Mouse (Mus musculus): ENCODE results near the gene Ptpre.

DNA sequence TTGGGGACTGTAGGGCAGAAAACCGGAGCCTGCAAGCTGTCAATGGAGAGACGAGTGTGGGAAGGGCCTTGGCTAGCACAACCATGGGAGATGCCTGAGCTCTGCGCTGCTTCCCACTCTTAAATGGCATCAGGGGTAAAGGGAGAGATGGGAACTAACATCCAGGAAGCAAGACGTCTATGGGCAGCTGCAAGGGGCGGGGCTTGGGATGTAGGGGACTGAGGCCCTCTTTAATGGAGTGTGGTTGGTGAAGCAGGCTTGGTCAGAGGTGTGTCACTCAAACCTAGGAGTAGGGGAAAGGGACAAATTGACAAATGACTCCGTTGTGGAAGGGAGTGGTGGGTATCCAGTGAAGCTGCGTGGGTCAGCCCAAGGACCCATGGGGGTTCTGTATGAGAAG lies 57.4 kb downstream of the Ptpre start:
- TF ChIP-seq MYOG (IDR thresholded peaks at IDR 0.05; ENCODE audit: control insufficient read depth in 1 of 3, insufficient read depth in 1 of 3, insufficient read length in 2 of 3, low read depth in 2 of 3) (no peak), POLR2A (IDR thresholded peaks at IDR 0.05; ENCODE audit: insufficient read length, low read depth) (no peak), MAX (IDR thresholded peaks at IDR 0.05; ENCODE audit: low read depth) (no peak), E2F4 (IDR thresholded peaks at IDR 0.05; ENCODE audit: insufficient read depth) (no peak), MYOD1 (IDR thresholded peaks at IDR 0.05; ENCODE audit: control insufficient read depth in 1 of 3, insufficient read length in 2 of 3, low read depth in 2 of 3) (peak in 1 of 3 experiments; percentile 28), TCF12 (IDR thresholded peaks at IDR 0.05; ENCODE audit: insufficient read depth, poor library complexity, severe bottlenecking) (no peak), CEBPB (IDR thresholded peaks at IDR 0.05; ENCODE audit: insufficient read depth, poor library complexity, severe bottlenecking) (no peak), REST (IDR thresholded peaks at IDR 0.05; ENCODE audit: insufficient read depth, insufficient read length) (no peak), USF1 (IDR thresholded peaks at IDR 0.05; ENCODE audit: low read depth) (no peak), TCF3 (IDR thresholded peaks at IDR 0.05; ENCODE audit: insufficient read length, low read depth) (no peak)

All from myocyte (in vitro differentiated cells).